Mouse (Mus musculus) kidney, adult 2 months (tissue): ENCODE data around the gene C1qbp. TPM values are rescaled to one million over a fixed set of nuclear protein-coding genes. Genes with fewer than 3 reads are reported as not detected.

Experiments
- DNase-seq: peaks from one replicate; pipeline ENCODE4 v3.0.0; 2021
- H3K27ac ChIP-seq: fragments of 200-500 bp; 2 replicates; pipeline ENCODE4 v1.5.1; 2012; ENCODE audit warnings: low read depth, low read length, control low read depth, inconsistent platforms; ENCODE audit not compliant: insufficient read depth
- H3K27me3 ChIP-seq: fragments of 200-500 bp; replicated peaks from 2 replicates; pipeline ENCODE4 v1.6.1; 2012; ENCODE audit warnings: mild to moderate bottlenecking, moderate library complexity, low read length, inconsistent platforms; ENCODE audit not compliant: control insufficient read depth, insufficient read depth
- H3K36me3 ChIP-seq: fragments of 200-500 bp; 2 replicates; pipeline ENCODE4 v1.6.1; 2012; ENCODE audit warnings: mild to moderate bottlenecking, moderate library complexity, low read length, inconsistent platforms; ENCODE audit not compliant: control insufficient read depth, insufficient read depth
- H3K4me1 ChIP-seq: fragments of 200-500 bp; 2 replicates; pipeline ENCODE4 v1.6.1; 2011; ENCODE audit warnings: low read length; ENCODE audit not compliant: control insufficient read depth, insufficient read depth
- H3K4me3 ChIP-seq: fragments of 200-500 bp; 2 replicates; pipeline ENCODE4 v1.5.1; 2011; ENCODE audit warnings: mild to moderate bottlenecking, low read depth, low read length, control low read depth; ENCODE audit not compliant: insufficient read depth
- CTCF ChIP-seq: fragments of 200-500 bp; conservative IDR thresholded peaks from 2 replicates; pipeline ENCODE4 v1.5.1; 2011; ENCODE audit warnings: low read depth, mild to moderate bottlenecking, control low read depth, low read length, moderate library complexity, mixed read lengths; ENCODE audit not compliant: insufficient read depth, insufficient read length
- POLR2A ChIP-seq: fragments of 200-500 bp; IDR thresholded peaks from one replicate; pipeline ENCODE4 v1.6.1; 2011; ENCODE audit warnings: low read depth, low read length, control low read depth
- WGBS: fragments of 180-500 bp; shearing (Covaris S2); methylation state at CpG from one replicate; pipeline ENCODE4 v1.1.7; 2018; 5-methylcytosine and 5-hydroxymethylcytosine counted together
- polyA plus RNA-seq: library from polyadenylated mRNA; depleted of rRNA; stranded (reverse); fragments of >200 nt; gene quantifications from 2 replicates; pipeline ENCODE4 v1.2.3, GENCODE M21; 2012; rRNA removed

The C1qbp gene
- polyA plus RNA-seq, 1 experiment, result 111 TPM

GRCm38 (mm10) chr11:70960786-70961554, 21.9 kb downstream of the C1qbp start:
- H3K36me3 ChIP-seq, result peaks cover 23% of the 10 kb centered on the region
- WGBS, result 95% methylated on average over 5 of the region's 5 CpGs

GRCm38 (mm10) chr11:70954711-70955110, 28.1 kb downstream of the C1qbp start:
- Histone ChIP-seq H3K4me1 (no peaks in the 10 kb centered on the region), H3K27me3 (no peaks in the 10 kb centered on the region), H3K27ac (no peak overlapping the region), H3K4me3 (no peak overlapping the region), H3K36me3 (peaks cover 22% of the 10 kb centered on the region)
- DNase-seq, result no peak
- no peak for TF ChIP-seq POLR2A
- TF ChIP-seq CTCF, result no peak
- WGBS, result 93% methylated on average over 4 of the region's 4 CpGs

More at GRCm38 (mm10) chr11:70960786-70961554, 21.9 kb downstream of the C1qbp start:
- no peaks in the 10 kb centered on the region for H3K4me1 ChIP-seq
- H3K27me3 ChIP-seq, result no peaks in the 10 kb centered on the region
- H3K27ac ChIP-seq, result no peak overlapping the region
- TF ChIP-seq CTCF (no peak), POLR2A (no peak)
- H3K4me3 ChIP-seq, result no peak overlapping the region
- no peak for DNase-seq

GRCm38 (mm10) chr11:70944935-70945817, 37.6 kb downstream of the C1qbp start:
- H3K27ac ChIP-seq, result 0 out of 2 replicates have a peak overlapping the region, but pooled peaks have one; percentile 16
- no peak overlapping the region for H3K4me3 ChIP-seq
- DNase-seq, result peak; percentile 32
- H3K4me1 ChIP-seq, result no peaks in the 10 kb centered on the region
- 71% methylated on average over 4 of the region's 4 CpGs for WGBS
- peaks cover 24% of the 10 kb centered on the region for H3K36me3 ChIP-seq
- H3K27me3 ChIP-seq, result no peaks in the 10 kb centered on the region
- TF ChIP-seq POLR2A (no peak), CTCF (no peak)

GRCm38 (mm10) chr11:70943651-70944050, 39.2 kb downstream of the C1qbp start:
- DNase-seq, result no peak
- no peak for TF ChIP-seq CTCF
- no peak for TF ChIP-seq POLR2A
- WGBS, result 86% methylated on average over 7 of the region's 7 CpGs
- Histone ChIP-seq H3K36me3 (peaks cover 30% of the 10 kb centered on the region), H3K4me3 (no peak overlapping the region), H3K27ac (no peak overlapping the region), H3K27me3 (no peaks in the 10 kb centered on the region), H3K4me1 (no peaks in the 10 kb centered on the region)

- TF ChIP-seq CTCF (0 out of 2 replicates have a peak, but pooled peaks have one; percentile 4), POLR2A (no peak)
- peaks cover 29% of the 10 kb centered on the region for H3K36me3 ChIP-seq
- no peak overlapping the region for H3K27ac ChIP-seq
- no peaks in the 10 kb centered on the region for H3K27me3 ChIP-seq
- whole genome bisulfite sequencing, result 91% methylated on average over 1 of the region's 1 CpGs
- H3K4me3 ChIP-seq, result no peak overlapping the region
- H3K4me1 ChIP-seq, result no peaks in the 10 kb centered on the region
- DNase-seq, result no peak
Measured at GRCm38 (mm10) chr11:70942596-70942995, 40.2 kb downstream of the C1qbp start.

DNA sequence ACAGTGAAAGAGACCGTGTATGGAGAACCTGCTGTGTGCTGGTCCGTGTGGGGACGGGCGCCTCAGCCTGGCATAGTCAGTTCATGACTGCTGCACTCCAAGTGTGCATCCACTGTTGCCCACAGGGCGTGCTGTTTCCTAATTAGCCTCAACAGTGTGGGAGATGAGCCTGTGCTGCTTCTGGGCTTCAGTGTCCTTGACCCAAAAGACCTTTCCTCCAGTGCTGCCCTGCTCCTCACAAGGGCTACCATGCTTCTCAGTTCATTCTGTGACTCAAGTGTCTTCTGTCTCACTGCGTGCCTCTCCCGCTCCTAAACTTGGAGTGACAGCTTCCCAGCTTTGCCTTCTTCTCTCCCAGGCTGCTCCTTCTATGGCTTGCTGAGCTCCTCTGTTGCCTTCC, 47.5 kb downstream of the C1qbp start:
- Histone ChIP-seq H3K27me3 (no peaks in the 10 kb centered on the region), H3K36me3 (peaks cover 12% of the 10 kb centered on the region), H3K27ac (no peak overlapping the region), H3K4me1 (no peaks in the 10 kb centered on the region), H3K4me3 (no peak overlapping the region)
- TF ChIP-seq POLR2A (no peak), CTCF (no peak)
- 90% methylated on average over 7 of the region's 7 CpGs for WGBS
- no peak for DNase-seq

DNA sequence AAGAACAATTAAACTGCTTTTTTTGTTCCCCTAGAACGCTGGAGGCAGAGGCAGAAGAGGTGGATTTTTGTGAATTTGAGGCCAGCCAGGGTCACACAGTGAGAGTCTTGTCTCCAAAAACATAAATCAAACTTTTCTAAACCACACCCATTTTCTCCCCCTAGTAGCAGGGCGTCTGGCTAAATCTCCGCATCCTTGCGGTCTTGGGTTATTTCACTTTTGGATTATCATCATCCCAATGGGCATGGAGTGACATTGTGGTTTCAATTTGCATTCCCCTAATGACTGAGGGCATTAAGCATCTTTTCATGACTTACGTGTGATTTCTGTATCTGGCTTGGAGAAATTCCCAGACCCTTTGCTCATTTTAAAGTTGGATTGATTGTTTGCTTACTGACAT, 51.4 kb downstream of the C1qbp start:
- 74% methylated on average over 5 of the region's 5 CpGs for WGBS
- Histone ChIP-seq H3K4me1 (no peaks in the 10 kb centered on the region), H3K27me3 (no peaks in the 10 kb centered on the region), H3K4me3 (no peak overlapping the region), H3K27ac (no peak overlapping the region), H3K36me3 (peaks cover 1% of the 10 kb centered on the region)
- TF ChIP-seq POLR2A (no peak), CTCF (no peak)
- no peak for DNase-seq

Other genes starting within 250 kb of the C1qbp start
- gene Zfp3, start 218.8 kb downstream of the C1qbp start, polyA plus RNA-seq, result 1.7 and 2.4 TPM in 2 replicates
- 1.7 and 2.4 TPM in 2 replicates for gene Scimp, start 170.4 kb downstream of the C1qbp start, polyA plus RNA-seq
- 3.7 and 4.7 TPM in 2 replicates for gene Rabep1, start 138.2 kb downstream of the C1qbp start, polyA plus RNA-seq
- gene Nup88, start 13.1 kb downstream of the C1qbp start, polyA plus RNA-seq, result 23.0 and 23.7 TPM in 2 replicates
- 55.3 and 57.2 TPM in 2 replicates for gene Rpain, start 12.8 kb downstream of the C1qbp start, polyA plus RNA-seq
- 14.9 and 21.7 TPM in 2 replicates for gene Dhx33, start 21.4 kb upstream of the C1qbp start, polyA plus RNA-seq
- 2.2 and 4.1 TPM in 2 replicates for gene Mis12, start 36.6 kb upstream of the C1qbp start, polyA plus RNA-seq
- 14.2 and 20.1 TPM in 2 replicates for gene Derl2, start 36.8 kb upstream of the C1qbp start, polyA plus RNA-seq
- 0.45 and 0.83 TPM in 2 replicates for gene 6330403K07Rik, start 50.5 kb upstream of the C1qbp start, polyA plus RNA-seq
- gene Nlrp1a, start 161.7 kb upstream of the C1qbp start, polyA plus RNA-seq, result 0.04 and 0.08 TPM in 2 replicates
- 0.22 and 0.23 TPM in 2 replicates for gene Nlrp1b, start 247.7 kb upstream of the C1qbp start, polyA plus RNA-seq